Comparison of ENCODE assay signal across 23 mouse cellular contexts in the genomic region with DNA sequence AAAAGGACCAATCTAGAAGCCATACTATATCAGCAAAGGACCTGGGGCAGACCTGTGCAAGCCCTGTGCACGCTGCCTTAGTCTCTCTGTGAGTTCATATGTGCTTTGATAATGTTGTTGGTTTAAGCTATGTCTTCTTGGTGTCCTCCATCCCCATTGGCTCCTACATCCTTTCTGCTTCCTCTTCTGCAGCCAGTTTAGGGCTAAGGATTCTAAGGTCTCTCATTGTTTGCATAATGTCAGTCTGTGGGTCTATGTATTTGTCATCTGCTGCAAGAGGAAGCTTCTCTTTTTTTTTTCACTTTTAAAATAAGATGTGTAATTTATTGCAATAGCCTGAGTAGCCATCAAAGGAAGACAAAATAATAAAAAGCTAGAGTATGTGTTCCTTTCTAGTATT.
DNase-seq lines count a peak whose midpoint lies in the region; ATAC-seq lines count a peak whose summit lies in the region.
"Had no signal": no experiment of that assay in that cellular context is flagged by ENCODE, and none has a peak within 500 bp of the region (broad histone marks: within the 10 kb centered on the region; RNA-seq: fewer than 3 reads in every experiment).

No protein-coding gene starts in this region.

- H3K4me1 ChIP-seq in midbrain, embryonic 11.5 days (ENCODE audit: control insufficient read depth, insufficient read depth, low read length) = no peaks in the 10 kb centered on the region
- H3K4me1 ChIP-seq in midbrain, embryonic 16.5 days (ENCODE audit: control insufficient read depth, insufficient read depth, low read length) = peaks cover 3% of the 10 kb centered on the region; the same call in 1 of the 2 replicates
- no peaks in the 10 kb centered on the region for H3K4me1 ChIP-seq in forebrain, embryonic 12.5 days
- H3K4me1 ChIP-seq: hindbrain, embryonic 10.5 days; hindbrain, embryonic 13.5 days had no signal

- intact Hi-C loops in left cerebral cortex, postnatal 25 days (cut with DNase I) = no loop called here

- no peak overlapping the region for H3K4me2 ChIP-seq in midbrain, embryonic 11.5 days
- H3K4me2 ChIP-seq in midbrain, embryonic 16.5 days (ENCODE audit: low read length) = no peak overlapping the region
- H3K4me2 ChIP-seq in forebrain, embryonic 12.5 days = no peak overlapping the region
- H3K4me2 ChIP-seq: heart, embryonic 11.5 days; hindbrain, embryonic 13.5 days had no signal

- no peak overlapping the region for H3K4me3 ChIP-seq in midbrain, embryonic 11.5 days (ENCODE audit: low read depth, low read length)
- no peak overlapping the region for H3K4me3 ChIP-seq in midbrain, embryonic 16.5 days (ENCODE audit: low read depth, low read length)
- no peak overlapping the region for H3K4me3 ChIP-seq in forebrain, embryonic 12.5 days (replicated peaks)
- H3K4me3 ChIP-seq: forebrain, embryonic 10.5 days; hindbrain, embryonic 10.5 days; hindbrain, embryonic 13.5 days had no signal

- WGBS in midbrain, embryonic 11.5 days = 86% methylated on average over 1 of the region's 1 CpGs
- 94% methylated on average over 1 of the region's 1 CpGs for WGBS in midbrain, embryonic 16.5 days
- WGBS in forebrain, embryonic 12.5 days = 89% methylated on average over 1 of the region's 1 CpGs

- H3K9ac ChIP-seq in midbrain, embryonic 11.5 days (ENCODE audit: low read length) = no peak overlapping the region
- H3K9ac ChIP-seq in midbrain, embryonic 16.5 days (ENCODE audit: low read depth, low read length) = no peak overlapping the region
- H3K9ac ChIP-seq in forebrain, embryonic 12.5 days = no peak overlapping the region
- H3K9ac ChIP-seq: forebrain, postnatal 0 days; hindbrain, embryonic 13.5 days had no signal

- H3K9me3 ChIP-seq in midbrain, embryonic 11.5 days (ENCODE audit: control insufficient read depth, low read length) = no peaks in the 10 kb centered on the region
- 0 out of 2 replicates have a peak, but pooled peaks cover 3% of the 10 kb centered on the region for H3K9me3 ChIP-seq in midbrain, embryonic 16.5 days (replicated peaks; ENCODE audit: control insufficient read depth, low read length, poor library complexity, severe bottlenecking)
- no peaks in the 10 kb centered on the region for H3K9me3 ChIP-seq in forebrain, embryonic 12.5 days
- H3K9me3 ChIP-seq: forebrain, embryonic 10.5 days; hindbrain, embryonic 10.5 days; hindbrain, embryonic 13.5 days had no signal

- no peak for ATAC-seq in midbrain, embryonic 11.5 days (ENCODE audit: low FRiP score)
- ATAC-seq in midbrain, embryonic 16.5 days = no peak
- ATAC-seq in granulocyte monocyte progenitor cell, adult 5-6 weeks (replicated peaks; ENCODE audit: poor library complexity, severe bottlenecking) = peak; percentile 94
- ATAC-seq in megakaryocyte progenitor cell, adult 5-6 weeks (replicated peaks; ENCODE audit: poor library complexity) = peak; percentile 83
- ATAC-seq in forebrain, embryonic 12.5 days (ENCODE audit: low FRiP score) = no peak
- ATAC-seq: CD4-positive, CD25-positive, alpha-beta regulatory T cell, adult 4 months; forebrain, embryonic 14.5 days; forebrain, postnatal 0 days; hindbrain, embryonic 16.5 days had no signal

- DNase-seq in midbrain, embryonic 11.5 days (ENCODE audit: low spot score, missing footprints) = peak; percentile 28
- no peak for DNase-seq in left cerebral cortex, postnatal 25 days (ENCODE audit: low spot score in 2 of 2)
- DNase-seq in layer of hippocampus, adult 8-10 months (ENCODE audit: low spot score in 2 of 2) = no peak
- DNase-seq: adrenal gland, adult 2 months; adrenal gland, postnatal 14 days; cerebellum, adult 11-12 months; cerebellum, adult 8-10 months; cerebellum, postnatal 10 days; cerebellum, postnatal 36 days; forebrain, postnatal 0 days; gastrocnemius, postnatal 25 days; heart, postnatal 36 days had no signal

- no peak overlapping the region for H3K27ac ChIP-seq in midbrain, embryonic 11.5 days (ENCODE audit: low read depth, low read length)
- no peak overlapping the region for H3K27ac ChIP-seq in midbrain, embryonic 16.5 days (ENCODE audit: low read length)
- no peak overlapping the region for H3K27ac ChIP-seq in forebrain, embryonic 12.5 days
- H3K27ac ChIP-seq: forebrain, embryonic 10.5 days; hindbrain, embryonic 10.5 days; hindbrain, embryonic 13.5 days had no signal

- no peaks in the 10 kb centered on the region for H3K27me3 ChIP-seq in midbrain, embryonic 11.5 days (ENCODE audit: control insufficient read depth, insufficient read depth, low read length)
- H3K27me3 ChIP-seq in midbrain, embryonic 16.5 days (ENCODE audit: control insufficient read depth, insufficient read depth, low read depth, low read length) = no peaks in the 10 kb centered on the region
- no peaks in the 10 kb centered on the region for H3K27me3 ChIP-seq in forebrain, embryonic 12.5 days
- H3K27me3 ChIP-seq: hindbrain, embryonic 13.5 days had no signal

- H3K36me3 ChIP-seq in midbrain, embryonic 11.5 days (ENCODE audit: control insufficient read depth, insufficient read depth, low read length) = no peaks in the 10 kb centered on the region
- no peaks in the 10 kb centered on the region for H3K36me3 ChIP-seq in midbrain, embryonic 16.5 days (ENCODE audit: control insufficient read depth, insufficient read depth, low read length)
- no peaks in the 10 kb centered on the region for H3K36me3 ChIP-seq in forebrain, embryonic 12.5 days (replicated peaks)
- H3K36me3 ChIP-seq: forebrain, embryonic 10.5 days; hindbrain, embryonic 10.5 days; hindbrain, embryonic 13.5 days had no signal

Comparison
In these comparisons a context has a peak if more than half of its experiments do, and no peak if none do; other contexts are left out.
1. ATAC-seq: peak in granulocyte monocyte progenitor cell, adult 5-6 weeks (single experiment) and megakaryocyte progenitor cell, adult 5-6 weeks (single experiment); none in midbrain, embryonic 11.5 days (single experiment), midbrain, embryonic 16.5 days (single experiment) and forebrain, embryonic 12.5 days (single experiment).